Mouse (Mus musculus) adrenal gland, adult (tissue): Measurements from ENCODE around the gene Tmed9.
A peak's percentile ranks its signal among the peaks of the same experiment; 100 is the strongest.

Source experiments
- DNase-seq, 2 experiments: peaks; one replicate each; pipeline ENCODE4 v3.0.0; 2022 to 2023; ENCODE audit warnings: low spot score in 1 of 2; ENCODE audit not compliant: inconsistent age in 2 of 2

The Tmed9 gene

GRCm38 (mm10) chr13:55573432-55573831, at the start of gene Tmed9:
TSS of gene Tmed9 (plus strand) at chr13:55573732.
- no peak for DNase-seq

DNA sequence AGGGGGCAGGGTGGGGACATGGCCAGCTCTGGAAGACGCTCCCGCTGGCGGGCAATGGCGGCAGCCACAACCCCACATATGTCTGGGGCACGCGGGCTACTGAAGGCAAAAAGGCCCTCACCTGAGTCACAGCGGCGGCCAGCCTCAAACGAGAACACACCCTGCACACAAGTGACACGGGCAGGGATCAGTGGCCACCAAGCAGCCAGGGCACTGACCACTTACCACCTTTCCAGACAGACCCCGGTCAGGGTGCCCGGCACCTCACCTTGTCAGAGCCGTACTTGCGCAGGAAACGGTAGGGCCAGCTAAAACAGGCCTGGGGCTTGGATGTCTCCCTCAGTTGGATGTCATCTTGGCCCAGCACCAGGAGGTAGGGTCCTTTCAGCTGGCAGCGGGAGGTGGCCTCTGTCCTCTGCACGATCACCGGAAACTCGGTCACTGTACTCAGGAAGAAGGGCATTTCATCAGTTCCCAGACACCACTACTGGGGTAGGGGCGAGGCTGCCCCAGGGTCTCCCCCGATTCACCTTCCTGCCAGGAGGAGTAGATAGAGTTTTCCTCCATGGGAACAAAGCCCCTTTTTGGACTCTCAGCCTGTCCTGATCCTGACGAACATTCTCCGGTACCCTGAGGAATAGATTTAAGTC, 49.5 kb upstream of the Tmed9 start:
- no peak for DNase-seq

DNA sequence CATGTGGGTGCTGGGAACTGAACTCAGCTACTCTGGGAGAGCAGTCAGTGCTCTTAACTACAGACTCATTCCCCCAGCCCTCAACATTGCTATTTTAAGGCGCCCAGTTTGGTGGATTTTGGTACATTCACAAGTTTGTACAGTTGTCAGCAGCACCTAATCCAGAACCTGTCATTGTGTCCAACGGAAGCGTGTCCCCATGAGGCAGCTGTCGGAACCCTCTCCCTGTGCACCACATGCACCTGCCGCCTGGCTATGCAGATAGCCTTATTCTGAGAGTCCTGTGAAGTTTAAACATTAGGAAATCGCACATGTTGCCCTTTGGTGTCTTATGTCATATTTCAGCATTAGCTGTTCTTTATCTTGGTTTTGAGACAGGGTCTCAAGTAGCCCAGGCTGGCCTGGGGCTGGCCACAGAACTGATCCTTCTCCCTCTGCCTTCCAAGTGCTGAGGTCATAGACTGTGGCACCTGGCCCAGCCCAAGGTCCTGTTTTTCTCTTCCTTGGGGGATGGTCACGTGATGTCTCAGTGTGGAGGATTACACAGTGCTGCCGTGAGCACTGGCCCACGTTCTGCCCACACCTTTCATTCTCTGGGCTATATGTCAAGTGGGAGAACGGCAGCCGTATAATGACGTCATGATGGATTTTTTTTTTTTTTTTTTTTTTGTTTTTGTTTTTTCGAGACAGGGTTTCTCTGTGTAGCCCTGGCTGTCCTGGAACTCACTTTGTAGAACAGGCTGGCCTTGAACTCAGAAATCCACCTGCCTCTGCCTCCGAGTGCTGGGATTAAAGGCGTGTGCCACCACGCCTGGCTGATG, 47.6 kb upstream of the Tmed9 start:
- no peak for DNase-seq

GRCm38 (mm10) chr13:55527212-55527611, 46.3 kb upstream of the Tmed9 start:
- no peak for DNase-seq

- peak in 1 of 2 experiments; percentile 52 for DNase-seq
Observed at GRCm38 (mm10) chr13:55527834-55528772, 45.4 kb upstream of the Tmed9 start.

- peak in 1 of 2 experiments; percentile 68 for DNase-seq
Observed at GRCm38 (mm10) chr13:55529198-55529915, 44.2 kb upstream of the Tmed9 start, which contains the start of gene Dok3. TSS of gene Dok3 (minus strand) at chr13:55529296.

- DNase-seq, result no peak
Observed at GRCm38 (mm10) chr13:55535191-55535590, 38.3 kb upstream of the Tmed9 start.

DNA sequence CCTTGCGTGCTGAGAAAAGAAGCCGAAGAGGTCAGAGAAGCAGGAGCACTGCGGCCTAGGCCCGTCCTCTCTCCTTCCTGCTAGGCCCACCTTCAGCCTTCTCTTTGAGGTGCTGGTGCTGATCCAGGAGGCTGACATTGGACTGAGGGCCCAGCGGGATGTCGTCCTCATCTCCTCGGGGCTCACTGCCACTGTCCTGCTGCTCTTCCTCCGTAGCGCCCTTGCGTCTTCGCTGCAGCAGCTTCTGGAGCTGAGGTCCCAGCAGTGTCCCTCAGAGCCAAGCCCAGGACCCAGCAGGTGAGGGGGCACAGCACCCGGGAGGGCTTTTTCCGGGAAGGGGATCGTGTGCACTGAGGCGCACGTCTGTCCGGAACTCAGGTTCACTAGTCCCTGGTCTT, 37.7 kb upstream of the Tmed9 start:
- DNase-seq, result no peak

DNA sequence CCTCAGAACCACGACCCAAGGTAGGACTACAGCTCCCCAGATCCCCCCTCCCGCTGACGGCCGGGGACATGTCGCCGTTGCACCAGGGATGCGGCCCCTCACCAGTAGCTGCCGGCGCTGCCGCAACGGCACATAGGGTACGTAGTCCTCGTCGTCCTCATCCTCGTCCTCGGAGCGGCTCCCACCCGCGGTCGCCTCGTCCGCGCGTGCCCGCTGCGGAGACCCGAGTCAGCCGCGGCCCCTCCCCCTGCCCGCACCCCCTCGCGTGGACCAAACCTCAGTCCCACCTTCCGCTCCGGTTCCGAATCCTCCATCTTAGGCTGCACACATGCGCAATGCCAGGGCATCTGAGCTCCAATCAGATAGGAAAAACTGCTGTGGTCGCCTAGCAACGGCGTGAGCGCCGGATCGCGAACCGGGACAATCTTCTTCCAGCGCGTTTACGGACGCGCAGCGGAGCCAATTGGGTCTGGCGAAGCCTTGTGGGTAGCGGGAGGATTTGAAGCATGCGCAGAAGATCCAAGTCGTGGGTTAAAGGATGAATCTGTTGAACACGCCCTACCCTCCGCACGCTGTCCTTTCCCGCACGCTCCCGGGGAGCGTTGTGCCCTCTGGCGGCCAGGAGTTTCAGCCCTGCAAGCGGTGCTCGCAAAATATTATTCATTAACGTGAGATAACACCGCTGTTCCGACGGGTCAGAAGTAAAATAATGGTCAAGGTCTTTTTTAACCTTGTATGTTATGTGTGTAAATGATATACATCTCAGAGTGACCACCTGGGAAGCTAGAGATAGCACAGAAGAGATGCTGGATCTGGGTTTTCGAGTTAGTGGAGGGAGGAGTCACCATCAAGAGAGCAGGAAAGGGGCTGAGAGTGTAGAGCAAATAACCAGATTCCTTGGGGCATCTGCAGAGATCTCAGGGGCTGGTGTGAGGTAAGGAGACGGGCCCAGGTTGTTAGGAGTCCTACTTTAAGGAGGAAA, 37.0 kb upstream of the Tmed9 start, which contains the start of gene Ddx41:
TSS of gene Ddx41 (minus strand) at position 465 of the 982 bp plus-strand sequence.
- peak; percentile 100 for DNase-seq

DNA sequence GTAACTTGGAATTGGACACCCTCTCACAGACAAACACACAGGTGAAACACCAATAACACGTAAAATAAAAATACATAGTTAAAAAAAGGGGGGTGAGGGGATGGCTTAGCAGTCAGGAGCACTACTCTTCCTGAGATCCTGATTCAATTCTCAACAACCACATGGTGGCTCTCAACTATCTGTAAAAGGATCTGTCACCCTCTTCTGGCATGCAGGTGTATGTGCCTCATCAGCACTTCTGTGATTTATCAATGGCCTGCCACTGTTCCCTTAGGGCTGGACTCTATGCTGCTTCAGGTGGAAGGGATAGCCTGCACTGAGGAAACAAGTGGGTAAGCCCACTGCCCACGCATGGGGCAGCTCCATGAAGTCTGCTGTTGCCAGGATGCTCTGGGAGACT, 32.6 kb upstream of the Tmed9 start:
- peak in 1 of 2 experiments; percentile 62 for DNase-seq

- no peak for DNase-seq
Observed at GRCm38 (mm10) chr13:55542891-55543290, 30.6 kb upstream of the Tmed9 start.

GRCm38 (mm10) chr13:55543447-55543846, 30.1 kb upstream of the Tmed9 start:
- no peak for DNase-seq

DNA sequence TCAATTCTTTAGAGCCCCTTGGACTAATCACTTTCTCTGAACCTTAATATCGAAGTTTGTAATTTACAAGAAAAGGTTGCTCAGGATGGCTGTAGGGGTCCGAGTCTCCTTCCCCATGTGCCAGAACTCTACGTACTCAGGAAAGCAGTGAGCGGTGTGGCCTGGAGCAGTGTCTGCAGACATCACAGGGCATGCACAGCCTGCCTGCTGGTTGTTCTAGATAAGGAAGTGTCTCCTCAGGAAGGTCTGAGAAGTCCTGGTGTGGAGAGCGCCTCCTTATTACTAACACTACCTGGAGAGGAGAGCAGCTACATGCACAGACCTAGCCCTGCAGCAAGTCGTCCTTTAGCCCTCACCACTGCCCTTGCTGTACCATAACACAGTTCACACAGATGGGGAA, 28.7 kb upstream of the Tmed9 start:
- no peak for DNase-seq

DNA sequence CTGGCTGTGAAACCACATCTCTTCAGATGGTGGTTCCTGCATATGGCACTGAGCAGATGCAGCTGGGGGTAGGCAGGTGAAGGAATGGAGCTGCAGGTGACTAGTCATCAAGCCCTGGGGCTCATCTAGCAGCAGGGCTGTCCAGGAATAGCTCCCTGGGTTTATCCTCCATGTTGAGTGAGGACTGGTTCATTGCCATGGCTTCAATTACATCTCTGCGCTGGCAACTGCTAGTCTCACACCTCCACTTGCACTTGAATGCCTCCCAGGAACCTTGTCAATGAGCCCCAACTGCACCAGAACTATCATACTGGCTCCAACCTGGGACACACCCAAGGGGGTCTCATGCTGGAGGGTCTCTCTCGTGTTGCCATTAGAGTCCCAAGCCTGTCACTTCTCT, 25.6 kb upstream of the Tmed9 start:
- DNase-seq, result no peak

DNA sequence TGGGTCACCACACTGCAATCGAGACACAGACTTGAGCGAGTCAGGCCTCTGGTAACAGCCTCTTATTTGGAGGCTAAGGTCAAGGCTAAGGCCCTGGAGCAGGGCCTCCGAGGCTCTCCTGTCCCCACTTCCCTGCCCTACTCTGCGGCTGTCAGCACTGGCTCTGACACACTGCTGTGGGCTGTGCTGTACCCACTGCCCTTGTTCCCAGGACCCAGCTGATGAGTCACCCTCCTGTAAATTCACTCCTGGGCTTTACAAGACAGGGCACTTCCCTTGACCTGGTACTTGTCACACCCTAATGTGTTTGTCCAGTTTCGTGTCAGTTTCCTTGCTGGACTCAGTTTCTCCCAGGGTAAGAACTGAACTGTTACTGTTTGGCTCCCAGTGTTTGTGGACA, 25.1 kb upstream of the Tmed9 start:
- DNase-seq, result peak; percentile 82 to 87

DNA sequence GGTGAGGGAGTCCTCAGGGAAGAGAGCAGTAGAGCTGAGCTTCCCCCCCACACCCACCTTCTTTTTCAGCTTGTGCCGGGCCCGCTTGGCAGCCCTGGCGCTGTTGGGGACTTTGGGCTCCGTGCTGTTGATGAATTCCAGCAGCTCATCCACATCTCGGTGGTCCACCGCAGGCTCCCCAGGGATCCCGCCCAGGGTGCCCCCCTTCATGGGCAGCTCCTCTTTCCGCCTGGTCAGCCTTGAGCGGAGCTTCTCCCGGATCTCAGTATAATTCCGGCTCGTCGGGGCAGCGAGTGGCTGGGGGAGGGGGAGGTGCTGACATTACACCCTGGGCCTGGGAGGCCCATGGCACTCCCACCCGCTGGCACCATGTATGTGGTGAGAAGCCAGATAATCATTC, 24.5 kb upstream of the Tmed9 start:
- no peak for DNase-seq

- no peak for DNase-seq
Observed at GRCm38 (mm10) chr13:55555921-55556320, 17.6 kb upstream of the Tmed9 start.

DNA sequence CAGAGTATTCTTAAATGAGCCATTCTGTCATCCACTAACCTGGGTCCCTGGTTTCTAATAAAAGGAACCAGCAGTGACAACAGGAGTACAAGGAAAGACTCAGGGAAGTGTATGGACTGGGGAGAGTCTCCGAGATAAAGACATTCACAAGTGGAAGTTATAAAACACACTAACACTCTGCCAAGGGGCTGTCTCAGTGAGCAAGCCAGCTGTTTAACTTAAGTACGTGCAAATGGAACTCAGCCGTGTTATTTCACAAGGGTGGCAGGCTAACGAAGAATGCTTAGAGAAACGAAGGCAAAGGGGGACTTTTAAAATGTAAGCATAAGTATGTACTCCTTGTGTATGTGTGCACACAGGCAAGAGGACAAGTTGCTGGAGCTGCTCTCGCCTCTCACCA, 16.0 kb upstream of the Tmed9 start:
- DNase-seq, result no peak

DNA sequence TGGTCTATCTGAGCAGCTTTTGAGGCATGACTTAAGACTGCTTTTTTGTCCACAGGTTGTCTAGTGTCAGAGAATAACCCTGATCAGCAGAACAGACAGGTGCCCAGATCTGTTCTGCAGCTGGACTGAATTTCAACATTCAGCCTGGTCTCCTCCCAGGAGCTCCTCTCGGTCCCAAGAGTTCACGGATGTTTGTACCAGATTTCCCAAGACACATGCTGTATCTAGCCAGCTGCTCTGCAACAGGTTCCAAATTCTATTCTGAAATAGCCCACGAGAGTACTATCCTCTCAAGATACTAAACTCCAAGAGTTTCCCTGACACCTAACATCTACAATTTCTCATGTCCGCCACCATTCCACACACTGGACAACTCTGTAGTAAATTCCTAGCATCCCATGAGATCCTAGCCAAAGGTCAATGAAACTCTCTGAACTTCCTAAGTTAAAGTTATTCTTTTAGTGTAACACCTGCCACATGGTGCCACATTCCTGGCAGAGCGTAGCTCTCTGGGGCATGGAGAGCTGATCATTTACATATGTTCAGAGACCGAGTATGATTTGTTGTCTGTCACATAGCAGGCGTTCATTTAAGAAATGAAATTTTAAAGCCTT, 10.2 kb upstream of the Tmed9 start:
- DNase-seq, result no peak
